Mouse (Mus musculus): ENCODE data around the gene Riiad1. TPM values are rescaled to one million over a fixed set of nuclear protein-coding genes. Genes with fewer than 3 reads are reported as not detected.
A peak's percentile ranks its signal among the peaks of the same experiment; 100 is the strongest.

The Riiad1 gene
- total and polyA plus RNA-seq, 2 experiments from 2014 or later, result 4.3 TPM; not detected in 1

DNA sequence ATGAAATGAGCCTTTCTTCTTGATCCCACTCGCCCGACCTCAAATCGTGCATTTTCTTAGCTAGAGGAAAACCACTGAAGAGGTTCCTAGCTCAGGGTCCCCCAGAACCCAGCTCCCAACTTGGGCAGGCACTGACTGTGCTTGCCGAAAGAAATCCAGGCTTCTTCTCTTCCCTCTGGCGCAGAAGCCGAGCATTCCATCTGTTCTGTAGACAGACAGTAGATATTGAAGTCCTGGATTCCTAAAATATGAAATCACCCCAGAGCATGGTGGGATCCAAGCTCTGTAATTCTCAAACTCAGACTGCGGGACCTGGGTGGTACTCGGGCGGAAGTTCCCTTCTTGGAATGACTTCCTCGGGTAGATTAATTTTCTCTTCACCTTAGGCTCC lies 7.0 kb downstream of the Riiad1 start:
- DNase-seq (ENCODE audit: low spot score), result no peak

DNA sequence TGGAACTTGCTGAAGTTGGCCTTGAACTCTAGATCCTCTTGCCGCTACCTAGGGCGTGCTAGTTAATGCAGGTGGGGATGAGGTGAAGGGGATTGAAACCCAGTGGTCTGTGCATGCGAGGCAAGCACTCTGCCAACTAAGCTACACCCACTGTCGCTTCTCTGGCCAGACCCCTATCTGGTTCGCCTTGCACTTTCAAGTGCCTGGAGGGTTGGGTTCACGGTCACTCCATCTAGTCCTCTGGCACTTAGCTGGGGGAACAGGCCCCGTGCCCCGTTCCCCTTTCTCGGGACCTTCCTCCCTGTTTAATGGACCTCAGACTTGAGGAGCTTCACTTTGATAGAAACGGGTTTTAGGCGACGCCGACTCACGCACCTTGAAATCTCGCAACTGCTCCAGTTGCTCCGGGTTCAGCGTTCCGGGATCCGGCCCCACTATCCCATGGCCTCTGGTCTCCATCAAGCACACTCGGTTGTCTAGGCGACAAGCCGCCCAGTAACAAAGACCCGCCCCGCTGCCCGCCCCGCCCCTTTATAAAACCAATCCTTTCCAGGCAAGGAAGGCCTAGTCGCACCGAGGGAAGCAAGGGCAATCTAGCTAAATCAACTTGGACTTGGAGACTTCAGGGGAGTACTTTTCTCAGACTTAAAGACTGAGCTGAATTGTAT lies 7.6 kb downstream of the Riiad1 start:
- Histone ChIP-seq H3K9ac (replicated peaks; ENCODE audit: low read depth, low read length) (no peak overlapping the region; the same call in none of the 2 replicates), H3K27ac (ENCODE audit: low read depth) (peak overlapping the region; percentile 33), H3K4me3 (ENCODE audit: low read depth, low read length) (peak overlapping the region; percentile 19), H3K27me3 (ENCODE audit: control insufficient read depth, insufficient read depth, low read length) (no peaks in the 10 kb centered on the region), H3K4me1 (ENCODE audit: control insufficient read depth, insufficient read depth) (peaks cover 14% of the 10 kb centered on the region; the same call in 1 of the 2 replicates), H3K36me3 (replicated peaks; ENCODE audit: control insufficient read depth, insufficient read depth, low read length) (no peaks in the 10 kb centered on the region), H3K4me2 (ENCODE audit: low read depth, low read length) (peak overlapping the region; percentile 55), H3K9me3 (replicated peaks; ENCODE audit: control insufficient read depth, low read length) (no peaks in the 10 kb centered on the region)
- no peak for TF ChIP-seq EP300 (IDR thresholded peaks at IDR 0.05; ENCODE audit: low read depth)
- TF ChIP-seq CTCF (IDR thresholded peaks at IDR 0.05; ENCODE audit: low read depth), result no peak
- ATAC-seq (ENCODE audit: insufficient read depth, low read depth), result peak; percentile 83
- DNase-seq (ENCODE audit: low spot score), result peak; percentile 57
- 8% methylated on average over 28 of the region's 28 CpGs for WGBS

More for the DNA sequence above, 7.0 kb downstream of the Riiad1 start:
- H3K9me3 ChIP-seq (replicated peaks; ENCODE audit: control insufficient read depth, low read length), result no peaks in the 10 kb centered on the region
- ATAC-seq (ENCODE audit: insufficient read depth, low read depth), result peak; percentile 25; the same call in 1 of the 2 replicates
- TF ChIP-seq CTCF (IDR thresholded peaks at IDR 0.05; ENCODE audit: low read depth) (no peak), EP300 (IDR thresholded peaks at IDR 0.05; ENCODE audit: low read depth) (no peak)
- no peak overlapping the region for H3K4me3 ChIP-seq (ENCODE audit: low read depth, low read length)
- WGBS, result 32% methylated on average over 10 of the region's 10 CpGs
- H3K27ac ChIP-seq (ENCODE audit: low read depth), result peak overlapping the region; percentile 33
- no peaks in the 10 kb centered on the region for H3K36me3 ChIP-seq (replicated peaks; ENCODE audit: control insufficient read depth, insufficient read depth, low read length)
- peaks cover 14% of the 10 kb centered on the region; the same call in 1 of the 2 replicates for H3K4me1 ChIP-seq (ENCODE audit: control insufficient read depth, insufficient read depth)
- no peak overlapping the region; the same call in 1 of the 2 replicates for H3K9ac ChIP-seq (replicated peaks; ENCODE audit: low read depth, low read length)
- H3K4me2 ChIP-seq (ENCODE audit: low read depth, low read length), result peak overlapping the region; percentile 55
- peaks cover 2% of the 10 kb centered on the region; the same call in 1 of the 2 replicates for H3K27me3 ChIP-seq (ENCODE audit: control insufficient read depth, insufficient read depth, low read length)

DNA sequence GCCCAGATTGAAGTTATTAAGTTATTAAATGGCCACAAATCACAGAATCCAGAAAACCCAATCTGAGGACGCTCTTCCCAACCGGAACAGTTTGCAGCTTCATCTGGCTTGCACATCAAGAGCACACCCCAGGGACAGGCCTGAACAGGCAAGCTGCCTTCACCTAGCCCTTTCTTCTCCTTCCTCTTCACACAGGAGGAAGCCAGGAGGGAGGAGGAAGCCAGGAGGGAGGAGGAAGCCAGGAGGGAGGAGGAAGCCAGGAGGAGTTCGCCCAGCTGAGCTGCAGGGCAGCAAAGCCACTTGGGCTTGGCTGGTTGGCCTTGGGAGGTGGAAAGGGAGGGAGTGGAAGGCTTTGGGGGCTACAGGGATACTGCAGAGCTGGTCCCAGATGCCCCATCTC lies 11.2 kb downstream of the Riiad1 start:
- no peak overlapping the region for H3K4me3 ChIP-seq (ENCODE audit: low read depth, low read length)
- no peak overlapping the region for H3K9ac ChIP-seq (replicated peaks; ENCODE audit: low read depth, low read length)
- ATAC-seq (ENCODE audit: insufficient read depth, low read depth), result no peak
- WGBS, result 58% methylated on average over 3 of the region's 3 CpGs
- no peak overlapping the region for H3K27ac ChIP-seq (ENCODE audit: low read depth)
- DNase-seq (ENCODE audit: low spot score), result no peak
- no peak for TF ChIP-seq CTCF (IDR thresholded peaks at IDR 0.05; ENCODE audit: low read depth)
- no peak for TF ChIP-seq EP300 (IDR thresholded peaks at IDR 0.05; ENCODE audit: low read depth)
- no peaks in the 10 kb centered on the region for H3K36me3 ChIP-seq (replicated peaks; ENCODE audit: control insufficient read depth, insufficient read depth, low read length)
- no peaks in the 10 kb centered on the region for H3K9me3 ChIP-seq (replicated peaks; ENCODE audit: control insufficient read depth, low read length)
- no peaks in the 10 kb centered on the region for H3K27me3 ChIP-seq (ENCODE audit: control insufficient read depth, insufficient read depth, low read length)
- peaks cover 13% of the 10 kb centered on the region; the same call in 1 of the 2 replicates for H3K4me1 ChIP-seq (ENCODE audit: control insufficient read depth, insufficient read depth)
- H3K4me2 ChIP-seq (ENCODE audit: low read depth, low read length), result no peak overlapping the region

DNA sequence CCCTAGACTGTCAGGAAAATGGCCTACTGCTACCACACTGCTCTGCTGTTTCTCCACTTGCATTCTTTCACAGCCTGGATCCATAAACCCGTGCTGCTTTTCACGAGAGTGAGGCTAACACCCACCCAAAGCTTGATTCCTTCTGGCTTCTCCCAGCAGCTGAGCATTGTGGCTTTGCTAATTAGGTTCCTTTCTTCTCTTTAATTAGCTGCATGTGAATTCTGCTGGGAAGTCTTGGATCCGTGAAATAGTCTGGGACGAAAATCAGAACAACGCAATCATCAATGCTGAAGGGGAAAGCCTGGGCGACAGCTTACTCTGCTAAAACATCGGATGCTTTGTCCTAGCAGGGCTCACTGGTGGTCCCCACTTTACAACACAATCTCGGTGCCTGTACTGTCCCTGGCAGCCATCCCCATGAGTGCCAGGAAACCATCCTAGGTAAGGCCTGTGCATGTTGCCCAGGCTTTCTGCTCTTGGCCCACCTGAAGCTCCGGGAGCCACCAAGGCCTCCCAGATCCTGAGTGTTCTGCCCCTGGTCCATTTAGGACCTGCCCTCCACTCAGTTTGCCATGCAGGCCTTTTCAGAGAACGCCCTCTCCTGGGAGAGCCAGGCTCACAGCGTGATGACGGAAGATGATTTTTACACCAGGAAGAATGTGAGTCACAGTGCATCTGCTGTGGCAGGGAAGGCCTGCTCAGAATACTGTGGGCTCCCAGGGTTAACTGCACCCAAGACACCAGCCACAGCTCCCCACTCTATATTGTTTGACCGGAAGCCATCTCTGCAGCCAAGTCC lies 14.3 kb downstream of the Riiad1 start:
- WGBS, result 74% methylated on average over 13 of the region's 13 CpGs
- Histone ChIP-seq H3K9ac (replicated peaks; ENCODE audit: low read depth, low read length) (no peak overlapping the region), H3K27me3 (ENCODE audit: control insufficient read depth, insufficient read depth, low read length) (no peaks in the 10 kb centered on the region), H3K27ac (ENCODE audit: low read depth) (no peak overlapping the region), H3K4me3 (ENCODE audit: low read depth, low read length) (no peak overlapping the region), H3K4me1 (ENCODE audit: control insufficient read depth, insufficient read depth) (no peaks in the 10 kb centered on the region), H3K9me3 (replicated peaks; ENCODE audit: control insufficient read depth, low read length) (no peaks in the 10 kb centered on the region), H3K4me2 (ENCODE audit: low read depth, low read length) (no peak overlapping the region), H3K36me3 (replicated peaks; ENCODE audit: control insufficient read depth, insufficient read depth, low read length) (no peaks in the 10 kb centered on the region)
- TF ChIP-seq CTCF (IDR thresholded peaks at IDR 0.05; ENCODE audit: low read depth) (no peak), EP300 (IDR thresholded peaks at IDR 0.05; ENCODE audit: low read depth) (no peak)
- DNase-seq (ENCODE audit: low spot score), result no peak
- no peak for ATAC-seq (ENCODE audit: insufficient read depth, low read depth)

DNA sequence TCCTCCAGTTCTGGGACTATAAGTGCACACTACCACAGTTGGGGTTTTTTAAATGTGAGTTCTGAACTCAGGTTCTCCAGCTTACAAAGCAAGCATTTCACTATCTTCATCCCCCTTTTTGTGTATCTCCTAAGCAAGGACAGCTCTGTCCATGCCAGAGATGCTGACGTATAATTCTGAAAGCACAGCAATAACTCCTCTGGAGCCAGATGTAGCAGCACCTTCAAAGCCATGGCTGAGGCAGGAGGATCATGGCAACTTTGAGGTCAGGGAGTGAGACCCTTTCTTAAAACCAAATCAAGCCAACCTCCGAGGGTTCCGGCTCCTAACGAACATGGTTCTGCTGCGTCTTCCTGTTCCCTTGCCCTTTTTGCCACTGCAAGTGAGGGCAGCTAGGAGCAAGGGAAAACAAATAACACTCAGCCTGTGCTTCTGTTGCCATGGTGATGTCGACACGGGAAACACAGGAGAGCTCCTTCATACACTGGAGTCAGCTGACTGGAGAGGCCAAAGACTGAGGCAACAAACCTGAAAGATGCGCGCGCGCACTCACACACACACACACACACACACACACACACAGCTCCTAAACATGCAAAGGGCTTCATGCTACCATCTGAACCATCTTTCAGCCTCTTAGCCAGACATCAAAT lies 16.1 kb downstream of the Riiad1 start:
- Histone ChIP-seq H3K9ac (replicated peaks; ENCODE audit: low read depth, low read length) (no peak overlapping the region), H3K9me3 (replicated peaks; ENCODE audit: control insufficient read depth, low read length) (no peaks in the 10 kb centered on the region), H3K4me1 (ENCODE audit: control insufficient read depth, insufficient read depth) (no peaks in the 10 kb centered on the region), H3K4me2 (ENCODE audit: low read depth, low read length) (no peak overlapping the region), H3K4me3 (ENCODE audit: low read depth, low read length) (no peak overlapping the region), H3K27ac (ENCODE audit: low read depth) (no peak overlapping the region), H3K27me3 (ENCODE audit: control insufficient read depth, insufficient read depth, low read length) (no peaks in the 10 kb centered on the region), H3K36me3 (replicated peaks; ENCODE audit: control insufficient read depth, insufficient read depth, low read length) (no peaks in the 10 kb centered on the region)
- TF ChIP-seq EP300 (IDR thresholded peaks at IDR 0.05; ENCODE audit: low read depth) (no peak), CTCF (IDR thresholded peaks at IDR 0.05; ENCODE audit: low read depth) (no peak)
- ATAC-seq (ENCODE audit: insufficient read depth, low read depth) (no peak), DNase-seq (ENCODE audit: low spot score) (no peak)
- 47% methylated on average over 11 of the region's 11 CpGs for WGBS

All from heart, postnatal 0 days (tissue).